Mouse (Mus musculus) kidney, postnatal 36 days (tissue): ENCODE results near the gene Hist1h3a.

Experiments used
- DNase-seq, 2 experiments: peaks; one replicate each; pipeline ENCODE4 v3.0.0; 2021 to 2022; ENCODE audit warnings: mixed read lengths in 2 of 2

Gene Hist1h3a

DNA sequence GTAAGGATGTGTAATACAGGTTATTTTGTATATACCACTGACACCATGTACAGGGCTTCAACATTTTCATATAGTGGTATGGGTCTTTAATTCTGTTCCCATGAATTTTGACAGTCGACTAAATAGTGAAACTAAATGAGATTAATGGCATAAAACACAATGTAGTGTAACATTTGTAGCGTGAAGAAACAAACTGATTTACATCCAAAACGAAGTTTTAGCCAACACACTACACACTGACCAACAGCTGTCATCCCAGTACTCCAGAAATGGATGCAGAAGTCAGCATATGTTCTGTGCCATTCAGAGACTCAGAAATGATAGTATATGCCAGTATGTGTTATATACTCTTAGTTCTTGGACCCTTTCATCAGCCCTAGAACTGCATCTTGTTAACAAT lies 4.3 kb downstream of the Hist1h3a start:
- no peak for DNase-seq

GRCm38 (mm10) chr13:23757211-23757773 lies 4.9 kb downstream of the Hist1h3a start:
- DNase-seq, result peak in 1 of 2 experiments; percentile 30

- DNase-seq, result peak; percentile 92 to 94
These were observed 5.4 kb downstream of the Hist1h3a start, which contains the start of gene Hist1h4b for GRCm38 (mm10) chr13:23756790-23757189. Hist1h4b (plus strand) TSS chr13:23757013.

GRCm38 (mm10) chr13:23755000-23755399 lies 7.2 kb downstream of the Hist1h3a start:
- DNase-seq, result no peak

- DNase-seq, result no peak
These were observed 8.7 kb downstream of the Hist1h3a start for GRCm38 (mm10) chr13:23753314-23754078.

- DNase-seq, result no peak
These were observed 9.4 kb downstream of the Hist1h3a start for GRCm38 (mm10) chr13:23752742-23753172.

DNA sequence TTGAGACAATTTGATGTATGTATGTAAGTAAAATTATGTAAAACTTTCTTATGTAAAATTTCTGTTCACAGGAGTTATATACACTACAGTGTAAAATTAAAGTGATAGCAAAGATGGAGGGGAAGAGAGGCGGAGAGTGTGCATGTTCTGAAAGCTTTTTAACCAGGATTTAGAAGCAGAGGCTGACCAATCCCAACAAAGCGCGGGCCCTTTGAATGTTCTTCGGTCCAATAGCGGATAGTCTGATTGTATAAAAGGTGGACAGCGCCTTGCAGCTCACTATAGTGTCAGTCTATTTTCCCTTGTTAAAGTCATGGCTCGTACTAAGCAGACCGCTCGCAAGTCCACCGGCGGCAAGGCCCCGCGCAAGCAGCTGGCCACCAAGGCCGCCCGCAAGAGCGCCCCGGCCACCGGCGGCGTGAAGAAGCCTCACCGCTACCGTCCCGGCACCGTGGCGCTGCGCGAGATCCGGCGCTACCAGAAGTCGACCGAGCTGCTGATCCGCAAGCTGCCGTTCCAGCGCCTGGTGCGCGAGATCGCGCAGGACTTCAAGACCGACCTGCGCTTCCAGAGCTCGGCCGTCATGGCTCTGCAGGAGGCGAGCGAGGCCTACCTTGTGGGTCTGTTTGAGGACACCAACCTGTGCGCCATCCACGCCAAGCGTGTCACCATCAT lies 10.0 kb downstream of the Hist1h3a start, which contains the start of gene Hist1h3b:
Gene Hist1h3b, plus strand, starts transcription at position 201 of the 675 bp plus-strand sequence.
- DNase-seq, result peak; percentile 88 to 94

- DNase-seq, result no peak
These were observed 10.7 kb downstream of the Hist1h3a start for GRCm38 (mm10) chr13:23751478-23751956.

DNA sequence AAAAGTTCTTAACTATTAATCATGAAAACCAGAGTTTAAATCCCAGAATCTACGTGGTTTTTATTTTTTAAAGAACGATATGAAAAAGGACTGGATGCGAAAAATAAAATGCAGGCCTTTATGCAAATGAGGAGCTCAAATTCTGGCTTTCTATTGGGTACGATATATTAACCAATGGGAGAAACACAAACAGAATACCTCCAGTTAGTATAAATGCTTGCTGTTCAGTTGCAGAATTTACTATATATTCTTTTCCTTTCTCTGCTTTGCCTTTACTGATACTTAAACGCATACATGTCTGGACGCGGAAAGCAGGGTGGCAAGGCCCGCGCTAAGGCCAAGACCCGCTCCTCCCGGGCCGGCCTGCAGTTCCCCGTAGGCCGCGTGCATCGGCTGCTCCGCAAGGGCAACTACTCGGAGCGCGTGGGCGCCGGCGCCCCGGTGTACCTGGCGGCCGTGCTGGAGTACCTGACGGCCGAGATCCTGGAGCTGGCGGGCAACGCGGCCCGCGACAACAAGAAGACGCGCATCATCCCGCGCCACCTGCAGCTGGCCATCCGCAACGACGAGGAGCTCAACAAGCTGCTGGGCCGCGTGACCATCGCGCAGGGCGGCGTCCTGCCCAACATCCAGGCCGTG lies 11.2 kb downstream of the Hist1h3a start, which contains the start of gene Hist1h2ab:
Gene Hist1h2ab, plus strand, starts transcription at position 288 of the 639 bp plus-strand sequence.
- peak in 1 of 2 experiments; percentile 44 for DNase-seq

GRCm38 (mm10) chr13:23749563-23750121 lies 12.5 kb downstream of the Hist1h3a start:
- no peak for DNase-seq

DNA sequence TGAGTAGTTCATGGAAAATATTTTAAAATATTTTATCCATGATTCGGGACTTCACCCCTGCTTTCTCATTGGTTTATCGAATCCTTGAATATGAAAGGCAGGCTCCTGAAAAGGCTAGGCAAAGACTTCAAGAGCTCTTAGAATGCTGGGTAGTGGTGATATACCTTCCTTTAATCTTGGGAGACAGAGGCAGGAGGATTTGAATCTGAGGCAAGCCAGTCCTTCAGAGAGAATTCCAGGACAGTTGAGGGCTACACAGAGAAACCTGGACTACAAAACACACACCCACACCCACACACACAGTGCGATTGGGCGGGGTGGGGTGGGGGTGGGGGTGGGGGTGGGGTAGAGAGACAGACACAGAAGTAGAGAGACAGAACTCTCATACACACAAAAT lies 14.3 kb downstream of the Hist1h3a start:
- DNase-seq, result no peak

DNA sequence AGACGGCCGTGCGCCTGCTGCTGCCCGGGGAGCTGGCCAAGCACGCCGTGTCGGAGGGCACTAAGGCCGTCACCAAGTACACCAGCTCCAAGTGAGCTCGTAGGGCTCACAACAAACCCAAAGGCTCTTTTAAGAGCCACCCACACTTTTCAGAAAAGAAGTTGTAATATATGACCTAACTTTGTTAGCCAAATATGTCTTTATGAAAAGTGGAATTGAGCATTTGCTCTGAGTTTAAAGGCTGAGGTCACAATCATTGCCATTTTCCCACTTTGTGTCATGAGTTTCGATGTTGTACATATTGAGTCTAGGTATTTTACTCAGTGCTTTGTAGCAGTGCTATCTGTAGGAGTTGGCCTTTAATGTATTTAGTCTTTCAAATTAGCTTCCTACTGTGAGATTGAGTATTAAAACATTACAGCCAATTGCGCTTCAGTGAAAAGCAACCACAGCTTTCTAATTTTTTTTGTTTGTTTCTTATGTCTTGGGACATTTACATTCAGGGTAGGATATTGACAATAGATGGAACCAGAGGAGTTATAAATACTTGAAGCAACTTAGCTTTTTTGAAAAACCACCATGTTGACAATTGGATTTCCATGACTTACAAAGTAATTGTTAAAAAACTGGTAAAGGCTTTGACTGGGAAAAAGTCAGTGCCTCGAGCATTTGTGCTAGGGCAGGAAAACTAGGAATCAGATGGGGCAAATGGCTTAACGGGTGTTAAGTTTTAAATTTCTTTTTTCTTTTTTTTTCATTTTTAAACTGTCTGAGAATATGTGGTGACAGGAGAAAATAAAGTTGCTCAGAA lies 14.9 kb downstream of the Hist1h3a start:
- DNase-seq, result no peak

DNA sequence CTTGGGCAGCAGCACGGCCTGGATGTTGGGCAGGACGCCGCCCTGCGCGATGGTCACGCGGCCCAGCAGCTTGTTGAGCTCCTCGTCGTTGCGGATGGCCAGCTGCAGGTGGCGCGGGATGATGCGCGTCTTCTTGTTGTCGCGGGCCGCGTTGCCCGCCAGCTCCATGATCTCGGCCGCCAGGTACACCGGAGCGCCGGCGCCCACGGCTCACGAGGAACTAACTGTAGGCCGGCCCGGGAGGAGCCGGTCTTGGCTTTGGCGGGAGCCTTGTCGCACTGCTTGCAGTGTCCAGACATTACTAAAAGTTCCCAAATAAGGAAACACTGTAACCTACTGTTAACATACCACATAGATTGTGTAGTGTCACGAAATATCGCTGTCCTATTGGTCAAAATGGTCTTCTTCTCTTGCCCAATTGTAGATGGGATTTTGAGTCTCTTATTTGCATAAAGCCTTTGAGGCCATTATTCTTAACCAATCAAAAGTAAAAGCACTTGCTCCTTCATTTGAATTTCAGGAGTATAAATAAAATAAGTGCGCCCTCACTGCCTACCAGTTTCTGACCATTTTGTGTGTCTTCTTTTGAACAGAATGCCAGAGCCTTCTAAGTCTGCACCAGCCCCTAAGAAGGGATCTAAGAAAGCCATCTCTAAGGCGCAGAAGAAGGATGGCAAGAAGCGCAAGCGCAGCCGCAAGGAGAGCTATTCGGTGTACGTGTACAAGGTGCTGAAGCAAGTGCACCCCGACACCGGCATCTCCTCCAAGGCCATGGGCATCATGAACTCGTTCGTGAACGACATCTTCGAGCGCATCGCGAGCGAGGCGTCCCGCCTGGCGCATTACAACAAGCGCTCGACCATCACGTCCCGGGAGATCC lies 15.7 kb downstream of the Hist1h3a start, which contains the start of gene Hist1h2bb:
Gene Hist1h2bb, plus strand, starts transcription at position 534 of the 880 bp plus-strand sequence.
- peak; percentile 61 to 88 for DNase-seq

DNA sequence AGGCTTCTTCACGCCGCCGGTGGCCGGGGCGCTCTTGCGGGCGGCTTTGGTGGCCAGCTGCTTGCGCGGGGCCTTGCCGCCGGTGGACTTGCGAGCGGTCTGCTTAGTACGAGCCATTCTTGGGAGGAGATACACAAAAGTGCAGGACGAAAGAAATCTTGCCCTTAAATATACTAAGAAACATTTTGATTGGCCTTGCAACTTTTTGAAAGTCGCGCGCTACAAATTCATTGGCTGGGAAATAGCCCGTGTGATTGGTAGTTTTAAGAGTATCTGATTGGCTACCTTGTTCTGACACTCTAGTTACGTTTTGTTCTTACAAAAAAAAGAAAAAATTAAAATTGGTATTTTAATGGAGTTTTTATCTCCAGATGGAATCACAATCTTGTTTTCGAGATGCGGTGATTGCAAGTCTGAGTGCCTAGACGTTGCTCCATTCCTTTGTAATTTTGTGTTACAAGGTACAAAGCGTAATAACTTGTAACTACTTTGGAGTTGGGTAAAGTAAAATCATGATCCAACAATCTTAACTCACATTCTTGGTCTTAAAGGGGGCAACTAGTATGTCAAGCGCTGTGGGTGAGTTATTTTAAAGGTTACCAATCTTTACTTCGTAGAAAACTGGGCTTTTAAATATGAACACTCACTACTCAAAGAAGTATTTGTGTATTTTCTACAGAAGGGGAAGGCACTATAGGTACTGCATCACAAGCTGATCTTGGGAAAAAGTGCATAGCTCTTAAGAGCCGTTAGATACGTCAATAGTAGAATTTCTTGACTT lies 16.6 kb downstream of the Hist1h3a start, which contains the start of gene Hist1h3c:
Gene Hist1h3c, minus strand, starts transcription at position 222 of the 781 bp plus-strand sequence.
- DNase-seq, result peak; percentile 87 to 92

- DNase-seq, result no peak
These were observed 17.5 kb downstream of the Hist1h3a start for GRCm38 (mm10) chr13:23744421-23745380.

DNA sequence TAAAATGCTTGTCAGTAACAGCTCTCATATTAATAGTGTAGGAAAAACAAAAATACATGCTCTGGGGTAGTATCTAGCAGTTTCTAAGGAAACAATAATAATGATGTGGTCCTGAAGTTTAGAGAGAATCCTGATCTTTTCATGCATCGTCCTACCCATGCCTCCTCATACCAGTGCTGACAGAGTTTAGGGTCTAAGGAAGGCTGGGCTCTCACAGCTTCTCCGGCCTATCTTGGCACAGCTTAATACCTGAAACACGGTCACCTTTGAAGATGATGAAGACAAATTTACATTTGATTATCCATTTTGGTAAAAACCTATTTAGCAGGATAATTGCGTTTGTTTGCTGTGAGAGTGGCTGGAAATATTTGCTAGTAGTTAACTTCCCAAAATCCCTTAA lies 18.2 kb downstream of the Hist1h3a start:
- DNase-seq, result no peak

GRCm38 (mm10) chr13:23743215-23743614 lies 19.0 kb downstream of the Hist1h3a start:
- no peak for DNase-seq

- DNase-seq, result no peak
These were observed 20.2 kb downstream of the Hist1h3a start for GRCm38 (mm10) chr13:23742007-23742406.
